Mouse (Mus musculus): Measurements from ENCODE around the gene Fstl3. TPM values are rescaled to one million over a fixed set of nuclear protein-coding genes. Genes with fewer than 3 reads are reported as not detected.
A peak's percentile ranks its signal among the peaks of the same experiment; 100 is the strongest.

Gene Fstl3
- polyA plus RNA-seq, 1 experiment = 12.1 TPM

DNA sequence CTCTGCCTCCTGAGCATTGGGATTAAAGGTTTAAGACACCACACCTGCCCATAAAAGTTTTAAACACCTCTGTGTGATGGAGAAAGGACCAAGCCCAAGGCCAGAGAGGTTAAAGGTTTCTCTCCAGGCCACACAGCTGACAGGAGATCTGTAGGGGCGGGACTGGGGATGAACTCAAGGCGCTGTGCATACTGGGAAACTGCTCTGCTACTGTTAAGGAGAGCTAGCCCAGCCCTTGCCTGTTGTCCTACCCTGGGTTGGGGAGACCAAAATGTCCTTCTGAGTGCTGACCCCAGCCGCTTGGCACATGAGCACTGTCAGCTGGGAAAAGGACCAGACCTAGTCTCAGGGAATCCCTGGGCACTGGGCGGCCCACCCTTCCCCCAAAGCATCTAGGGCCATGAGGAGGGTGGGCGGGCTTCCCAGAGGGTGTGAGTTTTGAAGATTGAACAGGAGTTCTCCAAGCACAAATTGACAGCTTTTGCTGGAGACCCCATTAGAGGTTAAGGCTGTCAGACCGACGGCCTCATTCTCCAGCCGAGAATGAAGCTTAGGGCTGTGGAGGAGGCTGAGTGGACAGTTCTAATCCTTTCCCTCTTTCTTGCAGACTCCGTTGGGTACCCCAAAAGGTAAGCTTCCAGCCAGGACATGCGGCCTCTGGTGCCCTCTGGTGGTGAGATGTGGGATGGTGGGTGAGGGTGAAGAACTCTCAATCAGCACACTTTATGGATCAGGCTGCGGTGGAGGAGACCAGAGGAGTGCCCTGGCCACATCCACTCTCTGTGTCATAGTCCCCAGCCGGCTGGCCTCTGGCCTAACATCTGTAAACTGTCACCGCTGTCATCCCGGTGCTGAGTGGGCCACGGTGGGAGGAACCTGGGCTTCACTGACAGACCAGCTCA, 34.9 kb downstream of the Fstl3 start:
- no peaks in the 10 kb centered on the region for H3K79me3 ChIP-seq (ENCODE audit: low read depth)
- H3K36me3 ChIP-seq (ENCODE audit: control insufficient read depth, insufficient read depth) = no peaks in the 10 kb centered on the region
- no peaks in the 10 kb centered on the region for H3K79me2 ChIP-seq (ENCODE audit: control insufficient read depth, insufficient read depth)
- no peak overlapping the region for H3K4me3 ChIP-seq (ENCODE audit: insufficient read depth, poor library complexity, severe bottlenecking)
- TF ChIP-seq CTCF (IDR thresholded peaks at IDR 0.05; ENCODE audit: control insufficient read depth, insufficient read depth, insufficient read length) (peak; percentile 88), CEBPB (IDR thresholded peaks at IDR 0.05; ENCODE audit: low read depth) (no peak), MYOD1 (IDR thresholded peaks at IDR 0.05; ENCODE audit: control insufficient read depth, insufficient read length, low read depth) (no peak), MAX (IDR thresholded peaks at IDR 0.05) (no peak), USF1 (IDR thresholded peaks at IDR 0.05; ENCODE audit: low read depth) (no peak), FOSL1 (IDR thresholded peaks at IDR 0.05; ENCODE audit: insufficient read depth, low read length, poor library complexity, severe bottlenecking) (no peak), MYOG (IDR thresholded peaks at IDR 0.05; ENCODE audit: control insufficient read depth, extremely low read depth, insufficient read length) (no peak)
- H3K27me3 ChIP-seq (ENCODE audit: control insufficient read depth, insufficient read depth, insufficient read length) = no peaks in the 10 kb centered on the region
- no peak overlapping the region for H3ac ChIP-seq (ENCODE audit: control insufficient read depth, insufficient read length, low read depth)

- H3K79me2 ChIP-seq (ENCODE audit: control insufficient read depth, insufficient read depth) = no peaks in the 10 kb centered on the region
- H3K36me3 ChIP-seq (ENCODE audit: control insufficient read depth, insufficient read depth) = no peaks in the 10 kb centered on the region
- H3K79me3 ChIP-seq (ENCODE audit: low read depth) = no peaks in the 10 kb centered on the region
- no peak overlapping the region for H3ac ChIP-seq (ENCODE audit: control insufficient read depth, insufficient read length, low read depth)
- no peaks in the 10 kb centered on the region for H3K27me3 ChIP-seq (ENCODE audit: control insufficient read depth, insufficient read depth, insufficient read length)
- no peak for TF ChIP-seq MYOG (IDR thresholded peaks at IDR 0.05; ENCODE audit: control insufficient read depth, extremely low read depth, insufficient read length)
- no peak for TF ChIP-seq MYOD1 (IDR thresholded peaks at IDR 0.05; ENCODE audit: control insufficient read depth, insufficient read length, low read depth)
- TF ChIP-seq USF1 (IDR thresholded peaks at IDR 0.05; ENCODE audit: low read depth) = no peak
- no peak for TF ChIP-seq MAX (IDR thresholded peaks at IDR 0.05)
- TF ChIP-seq CTCF (IDR thresholded peaks at IDR 0.05; ENCODE audit: control insufficient read depth, insufficient read depth, insufficient read length) = no peak
- no peak for TF ChIP-seq CEBPB (IDR thresholded peaks at IDR 0.05; ENCODE audit: low read depth)
- TF ChIP-seq FOSL1 (IDR thresholded peaks at IDR 0.05; ENCODE audit: insufficient read depth, low read length, poor library complexity, severe bottlenecking) = no peak
- no peak overlapping the region for H3K4me3 ChIP-seq (ENCODE audit: insufficient read depth, poor library complexity, severe bottlenecking)
Measured at GRCm38 (mm10) chr10:79814271-79814842, 37.3 kb downstream of the Fstl3 start.

GRCm38 (mm10) chr10:79815671-79816494, 38.8 kb downstream of the Fstl3 start:
- H3K79me2 ChIP-seq (ENCODE audit: control insufficient read depth, insufficient read depth) = no peaks in the 10 kb centered on the region
- no peaks in the 10 kb centered on the region for H3K36me3 ChIP-seq (ENCODE audit: control insufficient read depth, insufficient read depth)
- no peaks in the 10 kb centered on the region for H3K27me3 ChIP-seq (ENCODE audit: control insufficient read depth, insufficient read depth, insufficient read length)
- no peak overlapping the region for H3ac ChIP-seq (ENCODE audit: control insufficient read depth, insufficient read length, low read depth)
- TF ChIP-seq CTCF (IDR thresholded peaks at IDR 0.05; ENCODE audit: control insufficient read depth, insufficient read depth, insufficient read length) (no peak), MAX (IDR thresholded peaks at IDR 0.05) (no peak), CEBPB (IDR thresholded peaks at IDR 0.05; ENCODE audit: low read depth) (no peak), FOSL1 (IDR thresholded peaks at IDR 0.05; ENCODE audit: insufficient read depth, low read length, poor library complexity, severe bottlenecking) (no peak), USF1 (IDR thresholded peaks at IDR 0.05; ENCODE audit: low read depth) (no peak), MYOD1 (IDR thresholded peaks at IDR 0.05; ENCODE audit: control insufficient read depth, insufficient read length, low read depth) (no peak), MYOG (IDR thresholded peaks at IDR 0.05; ENCODE audit: control insufficient read depth, extremely low read depth, insufficient read length) (no peak)
- no peaks in the 10 kb centered on the region for H3K79me3 ChIP-seq (ENCODE audit: low read depth)
- H3K4me3 ChIP-seq (ENCODE audit: insufficient read depth, poor library complexity, severe bottlenecking) = no peak overlapping the region

DNA sequence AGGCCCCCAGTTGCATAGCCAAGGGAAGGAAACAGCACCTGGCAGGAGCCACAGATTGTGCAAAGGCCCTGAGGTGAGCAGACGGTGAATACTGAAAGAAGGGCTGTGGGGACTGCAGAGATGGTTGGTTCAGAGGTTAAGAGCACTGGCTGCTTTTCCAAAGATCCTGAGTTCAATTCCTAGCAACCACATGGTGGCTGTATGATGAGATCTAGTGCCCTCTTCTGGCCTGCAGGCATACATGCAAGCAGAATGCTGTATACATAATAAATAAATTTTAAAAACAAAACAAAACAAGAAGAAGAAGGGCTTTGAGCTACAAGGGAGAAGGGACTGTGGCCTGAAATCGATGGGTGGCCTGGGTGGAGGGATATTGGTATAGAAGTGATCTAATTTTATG, 40.0 kb downstream of the Fstl3 start:
- H3K79me3 ChIP-seq (ENCODE audit: low read depth) = no peaks in the 10 kb centered on the region
- H3K36me3 ChIP-seq (ENCODE audit: control insufficient read depth, insufficient read depth) = no peaks in the 10 kb centered on the region
- no peak overlapping the region for H3K4me3 ChIP-seq (ENCODE audit: insufficient read depth, poor library complexity, severe bottlenecking)
- TF ChIP-seq FOSL1 (IDR thresholded peaks at IDR 0.05; ENCODE audit: insufficient read depth, low read length, poor library complexity, severe bottlenecking) (no peak), MYOD1 (IDR thresholded peaks at IDR 0.05; ENCODE audit: control insufficient read depth, insufficient read length, low read depth) (no peak), MAX (IDR thresholded peaks at IDR 0.05) (no peak), CTCF (IDR thresholded peaks at IDR 0.05; ENCODE audit: control insufficient read depth, insufficient read depth, insufficient read length) (no peak)
- no peaks in the 10 kb centered on the region for H3K79me2 ChIP-seq (ENCODE audit: control insufficient read depth, insufficient read depth)
- no peaks in the 10 kb centered on the region for H3K27me3 ChIP-seq (ENCODE audit: control insufficient read depth, insufficient read depth, insufficient read length)
- H3ac ChIP-seq (ENCODE audit: control insufficient read depth, insufficient read length, low read depth) = no peak overlapping the region

DNA sequence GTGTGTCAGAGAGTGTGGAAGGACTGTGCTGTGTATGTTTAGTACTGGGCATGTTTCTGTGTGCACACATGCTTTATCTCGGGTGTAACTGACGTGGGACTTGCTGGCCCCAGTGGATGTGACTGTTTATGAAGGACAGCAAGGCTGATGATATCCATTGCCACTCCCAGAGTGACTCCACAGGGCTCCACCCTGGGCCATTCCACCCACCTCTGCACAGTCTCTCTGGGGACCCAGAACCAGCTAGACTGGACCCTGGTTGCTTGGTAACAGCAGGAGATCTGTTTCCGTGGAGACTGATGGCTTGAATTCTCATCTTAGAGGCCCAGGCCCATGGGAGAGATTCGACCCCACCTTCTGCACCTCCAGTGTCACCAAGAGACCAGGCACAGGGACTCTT, 41.2 kb downstream of the Fstl3 start:
- H3K79me2 ChIP-seq (ENCODE audit: control insufficient read depth, insufficient read depth) = no peaks in the 10 kb centered on the region
- no peak overlapping the region for H3K4me3 ChIP-seq (ENCODE audit: insufficient read depth, poor library complexity, severe bottlenecking)
- TF ChIP-seq CEBPB (IDR thresholded peaks at IDR 0.05; ENCODE audit: low read depth) = no peak
- no peak for TF ChIP-seq CTCF (IDR thresholded peaks at IDR 0.05; ENCODE audit: control insufficient read depth, insufficient read depth, insufficient read length)
- no peak for TF ChIP-seq MYOD1 (IDR thresholded peaks at IDR 0.05; ENCODE audit: control insufficient read depth, insufficient read length, low read depth)
- no peak for TF ChIP-seq MAX (IDR thresholded peaks at IDR 0.05)
- H3K36me3 ChIP-seq (ENCODE audit: control insufficient read depth, insufficient read depth) = no peaks in the 10 kb centered on the region
- H3ac ChIP-seq (ENCODE audit: control insufficient read depth, insufficient read length, low read depth) = no peak overlapping the region
- H3K27me3 ChIP-seq (ENCODE audit: control insufficient read depth, insufficient read depth, insufficient read length) = no peaks in the 10 kb centered on the region
- no peaks in the 10 kb centered on the region for H3K79me3 ChIP-seq (ENCODE audit: low read depth)

All from C2C12 (cell line).